Mouse (Mus musculus) adipose tissue, adult 10 weeks (tissue): ENCODE results near the gene Tmem126b. TPM values are rescaled to one million over a fixed set of nuclear protein-coding genes. Genes with fewer than 3 reads are reported as not detected.

Experiments
- polyA plus RNA-seq: library from polyadenylated mRNA; stranded (reverse); fragments of 350-450 nt; fragmentation: Illumina TruSeq; extraction: RNeasy Lipid Tissue Mini Kit (QIAGEN cat#74804); gene quantifications from one replicate; pipeline ENCODE4 v1.2.3, GENCODE M21; 2014; ENCODE audit warnings: low read depth, low replicate concordance

Tmem126b gene
- 21.0 TPM for polyA plus RNA-seq

GRCm38 (mm10) chr7:90475793-90476312 lies at the start of gene Tmem126b:
TSS of gene Tmem126b (minus strand) at chr7:90476001.

GRCm38 (mm10) chr7:90476313-90477245 lies 778 bp upstream of the Tmem126b start, which contains the start of gene Dlg2:
TSS of gene Dlg2 (plus strand) at chr7:90476672.

DNA sequence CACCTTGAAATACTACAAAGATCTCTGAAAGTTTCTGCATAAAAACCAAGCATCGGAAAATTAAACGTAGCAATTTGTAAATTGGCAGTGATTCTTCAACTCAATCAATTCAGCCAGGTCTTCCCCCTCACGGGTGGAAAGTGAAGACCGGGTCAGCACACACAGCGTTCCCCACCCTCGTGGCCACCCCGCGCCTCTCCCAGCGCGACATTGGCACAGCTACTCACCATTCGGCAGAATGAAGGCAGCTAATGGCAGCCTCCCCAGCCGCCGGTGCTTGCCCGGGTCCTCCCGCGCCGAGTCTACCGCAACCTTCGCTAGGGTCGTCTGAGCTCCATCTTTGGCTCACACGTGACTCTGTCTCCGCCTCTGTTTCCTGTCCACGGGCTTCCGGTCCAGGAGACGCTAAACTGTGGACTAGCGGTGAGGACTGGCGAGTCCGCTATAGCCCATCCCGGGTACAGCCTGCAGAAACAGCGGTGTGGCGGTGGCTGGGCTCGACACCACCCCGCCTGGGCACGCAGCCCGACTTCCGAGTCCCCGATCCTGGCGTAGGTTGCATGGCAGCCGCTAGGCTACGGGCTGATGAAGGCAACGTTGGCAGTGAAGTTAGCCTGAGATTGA lies 18.8 kb downstream of the Tmem126b start, which contains the start of gene Tmem126a:
Gene Tmem126a (minus strand): TSS at position 385 of the 624 bp plus-strand sequence.

GRCm38 (mm10) chr7:90442518-90443080 lies 33.2 kb downstream of the Tmem126b start, which contains the start of gene Crebzf:
TSS of gene Crebzf (plus strand) at chr7:90442729.

DNA sequence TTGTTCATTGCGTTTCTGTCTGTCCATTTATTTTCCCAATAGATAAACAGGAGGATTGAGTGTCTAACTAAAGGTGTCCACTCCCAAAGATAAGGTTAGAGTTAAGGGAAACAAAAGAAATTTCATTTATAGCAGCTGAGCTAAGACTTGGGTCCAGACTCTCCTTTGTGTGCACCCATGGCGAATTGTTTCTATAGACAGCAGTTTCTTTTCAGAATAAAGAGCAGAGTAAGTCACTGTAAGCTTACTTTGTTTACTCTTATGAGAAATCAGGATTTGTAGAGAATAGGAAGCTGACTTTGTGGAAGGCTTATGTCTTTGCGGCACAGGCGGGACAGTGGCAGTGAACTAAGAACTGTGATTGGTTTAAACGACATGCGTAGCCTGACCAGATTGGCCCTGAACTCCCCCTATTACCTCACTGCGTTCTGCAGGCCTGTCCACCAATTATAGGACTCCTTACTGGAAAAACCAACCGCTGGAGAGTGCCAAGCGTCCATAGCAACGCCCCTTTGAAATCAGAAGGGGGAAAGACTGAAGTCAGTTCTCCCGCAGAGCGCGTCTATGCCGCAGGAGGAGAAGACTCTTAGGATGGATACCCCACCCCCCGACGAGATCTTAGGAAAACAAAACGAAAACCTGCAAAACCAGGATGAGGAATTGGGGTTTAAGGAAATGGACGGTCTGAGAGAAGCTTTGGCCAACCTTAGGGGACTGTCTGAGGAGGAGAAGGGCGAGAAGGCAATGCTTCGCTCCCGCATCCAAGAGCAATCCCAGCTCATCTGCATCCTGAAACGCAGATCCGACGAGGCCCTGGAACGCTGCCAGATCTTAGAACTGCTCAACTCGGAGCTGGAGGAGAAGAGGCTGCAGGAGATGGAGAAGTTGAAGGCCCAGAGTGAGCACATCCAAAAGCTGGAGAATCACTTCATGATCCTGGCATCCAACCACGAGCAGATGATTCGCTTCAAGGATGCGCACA lies 49.5 kb downstream of the Tmem126b start, which contains the start of gene Ccdc89:
Gene Ccdc89 (plus strand): TSS at position 558 of the 982 bp plus-strand sequence.

Other genes starting within 250 kb of the Tmem126b start
- gene Ccdc83, start 210.2 kb downstream of the Tmem126b start, polyA plus RNA-seq = 2.9 TPM
- gene Sytl2, start 173.7 kb downstream of the Tmem126b start, polyA plus RNA-seq = 7.8 TPM
- 4.1 TPM for gene Ccdc89, start 49.4 kb downstream of the Tmem126b start, polyA plus RNA-seq
- gene Crebzf, start 33.3 kb downstream of the Tmem126b start, polyA plus RNA-seq = 59.1 TPM
- 55.7 TPM for gene Tmem126a, start 18.8 kb downstream of the Tmem126b start, polyA plus RNA-seq
- 4.0 TPM for gene Dlg2, start 671 bp upstream of the Tmem126b start, polyA plus RNA-seq